Mouse (Mus musculus): ENCODE measurements around the gene Cpox. TPM values are rescaled to one million over a fixed set of nuclear protein-coding genes. Genes with fewer than 3 reads are reported as not detected.

The Cpox gene
- polyA plus RNA-seq (2014; fragmentation: Illumina TruSeq; extraction: RNeasy Lipid Tissue Mini Kit (QIAGEN cat#74804); ENCODE audit: low read depth, low replicate concordance), result 37.1 TPM

DNA sequence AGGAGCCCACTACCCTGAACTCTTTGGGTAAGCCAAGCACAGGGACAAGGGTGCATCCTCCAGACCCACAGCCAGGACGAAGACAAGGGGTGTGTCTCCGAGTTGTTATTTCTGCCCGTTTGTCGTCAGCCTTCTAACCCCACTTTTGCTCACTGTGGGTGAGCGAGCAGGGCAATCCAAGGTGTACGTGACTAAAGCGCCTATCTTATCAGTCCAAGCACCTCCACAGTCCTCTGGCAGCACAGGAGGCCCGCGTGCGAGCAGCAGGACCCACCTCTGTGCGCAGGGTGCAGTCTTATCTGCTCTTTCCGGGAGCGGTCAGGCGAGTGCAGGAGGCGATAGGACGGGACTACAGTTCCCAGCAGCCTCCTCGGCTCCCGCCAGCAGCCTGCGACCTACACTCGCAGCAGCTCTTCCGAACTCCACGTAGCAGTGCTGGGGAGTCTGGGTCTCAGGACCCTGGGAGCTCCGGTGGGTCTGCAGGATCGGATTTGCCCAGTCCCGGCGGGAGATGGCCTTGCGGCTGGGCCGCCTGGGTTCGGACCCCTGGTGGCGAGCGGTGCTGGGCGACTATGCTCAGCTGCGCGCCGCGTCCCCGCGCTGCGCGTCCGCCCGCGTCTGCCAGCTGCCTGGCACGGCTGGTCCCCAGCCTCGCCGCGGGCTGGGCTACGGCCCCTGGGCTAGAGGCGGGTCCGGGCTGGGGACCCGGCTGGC, at the start of gene Cpox:
TSS of gene Cpox (plus strand) at position 376 of the 714 bp plus-strand sequence.

DNA sequence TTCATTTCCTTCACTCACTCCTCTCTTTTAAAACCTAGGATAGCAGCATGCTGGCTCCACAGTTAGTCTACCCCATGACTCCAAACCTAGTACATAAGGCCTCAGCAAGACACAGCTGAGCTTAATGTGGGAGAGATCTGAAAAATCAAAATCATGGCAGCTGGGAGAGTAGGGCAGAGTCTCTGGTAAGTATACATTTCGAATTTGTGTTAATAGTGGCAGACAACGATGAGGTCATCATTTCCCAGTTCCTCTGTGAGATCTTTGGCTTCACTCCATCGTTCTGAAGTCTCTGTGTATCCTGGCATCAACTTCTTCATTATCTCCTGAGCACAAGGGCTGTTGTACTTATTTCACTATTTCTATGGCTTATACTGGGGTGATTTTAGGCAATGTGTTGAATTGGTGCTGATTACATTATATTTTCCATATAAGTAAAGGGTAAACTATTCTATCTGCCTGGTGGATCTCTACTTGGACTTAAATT, 31.4 kb upstream of the Cpox start, which contains the start of gene E330017A01Rik:
TSS of gene E330017A01Rik (minus strand) at position 51 of the 487 bp plus-strand sequence.

GRCm38 (mm10) chr16:58718666-58719120, 48.6 kb downstream of the Cpox start, which contains the start of gene Gpr15:
Gpr15 (minus strand) TSS chr16:58719070.

GRCm38 (mm10) chr16:58727477-58728131, 57.5 kb downstream of the Cpox start, which contains the start of gene Cldnd1:
Cldnd1 (plus strand) TSS chr16:58727910.

GRCm38 (mm10) chr16:58763076-58763475, 93.0 kb downstream of the Cpox start, which contains the start of gene Olfr172:
Olfr172 (minus strand) TSS chr16:58763176.

Other genes with a start within 250 kb of the Cpox start
- gene St3gal6, start 146.0 kb upstream of the Cpox start, polyA plus RNA-seq (2014; fragmentation: Illumina TruSeq; extraction: RNeasy Lipid Tissue Mini Kit (QIAGEN cat#74804); ENCODE audit: low read depth, low replicate concordance), result 45.2 TPM
- not detected for gene Gm813, start 53.3 kb upstream of the Cpox start, polyA plus RNA-seq (2014; fragmentation: Illumina TruSeq; extraction: RNeasy Lipid Tissue Mini Kit (QIAGEN cat#74804); ENCODE audit: low read depth, low replicate concordance)
- gene E330017A01Rik, start 31.6 kb upstream of the Cpox start, polyA plus RNA-seq (2014; fragmentation: Illumina TruSeq; extraction: RNeasy Lipid Tissue Mini Kit (QIAGEN cat#74804); ENCODE audit: low read depth, low replicate concordance), result not detected
- gene Gpr15, start 48.8 kb downstream of the Cpox start, polyA plus RNA-seq (2014; fragmentation: Illumina TruSeq; extraction: RNeasy Lipid Tissue Mini Kit (QIAGEN cat#74804); ENCODE audit: low read depth, low replicate concordance), result not detected
- gene Cldnd1, start 57.6 kb downstream of the Cpox start, polyA plus RNA-seq (2014; fragmentation: Illumina TruSeq; extraction: RNeasy Lipid Tissue Mini Kit (QIAGEN cat#74804); ENCODE audit: low read depth, low replicate concordance), result 39.5 TPM
- gene Olfr172, start 92.9 kb downstream of the Cpox start, polyA plus RNA-seq (2014; fragmentation: Illumina TruSeq; extraction: RNeasy Lipid Tissue Mini Kit (QIAGEN cat#74804); ENCODE audit: low read depth, low replicate concordance), result not detected
- not detected for gene Olfr173, start 130.0 kb downstream of the Cpox start, polyA plus RNA-seq (2014; fragmentation: Illumina TruSeq; extraction: RNeasy Lipid Tissue Mini Kit (QIAGEN cat#74804); ENCODE audit: low read depth, low replicate concordance)
- gene Olfr175-ps1, start 156.5 kb downstream of the Cpox start, polyA plus RNA-seq (2014; fragmentation: Illumina TruSeq; extraction: RNeasy Lipid Tissue Mini Kit (QIAGEN cat#74804); ENCODE audit: low read depth, low replicate concordance), result not detected
- gene Olfr177, start 204.5 kb downstream of the Cpox start, polyA plus RNA-seq (2014; fragmentation: Illumina TruSeq; extraction: RNeasy Lipid Tissue Mini Kit (QIAGEN cat#74804); ENCODE audit: low read depth, low replicate concordance), result not detected
- not detected for gene Olfr178, start 221.8 kb downstream of the Cpox start, polyA plus RNA-seq (2014; fragmentation: Illumina TruSeq; extraction: RNeasy Lipid Tissue Mini Kit (QIAGEN cat#74804); ENCODE audit: low read depth, low replicate concordance)